Mouse (Mus musculus): ENCODE measurements at regions not wholly inside any gene's neighbourhood (a gene's known extent, or its start where the extent isn't known, plus 50 kb on each side); places are given as distances from the start of the nearest gene placed in this dataset.

GRCm38 (mm10) chr4:56271390-56271789, 468.5 kb upstream of the Gm26657 start:
- DNase-seq (ENCODE audit: low read depth, low spot score): no peak

GRCm38 (mm10) chr4:56264626-56265025, 475.2 kb upstream of the Gm26657 start:
- DNase-seq (ENCODE audit: low read depth, low spot score): no peak

- no peak for DNase-seq (ENCODE audit: low read depth, low spot score)
These were observed 476.0 kb upstream of the Gm26657 start for GRCm38 (mm10) chr4:56263822-56264221.

DNA sequence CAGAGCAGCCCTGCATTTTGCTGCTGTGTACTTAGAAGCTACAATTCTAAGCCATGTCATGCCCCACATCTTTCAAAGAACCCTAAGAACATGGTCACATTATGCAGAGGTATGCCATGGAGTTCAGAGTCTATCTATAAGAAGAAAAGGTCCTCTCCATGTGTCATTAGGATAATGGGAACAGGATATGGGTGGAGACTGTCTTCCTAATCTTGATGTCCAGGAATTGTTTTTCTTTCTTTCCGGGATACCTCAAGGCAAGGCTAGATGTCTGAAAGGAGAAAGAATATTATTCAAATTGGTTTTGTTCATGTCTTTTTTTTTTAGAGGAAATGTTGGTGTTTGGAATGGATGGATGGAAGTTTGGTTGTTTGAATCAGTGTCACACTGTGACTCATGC, 477.3 kb upstream of the Gm26657 start:
- no peak for DNase-seq (ENCODE audit: low read depth, low spot score)

DNA sequence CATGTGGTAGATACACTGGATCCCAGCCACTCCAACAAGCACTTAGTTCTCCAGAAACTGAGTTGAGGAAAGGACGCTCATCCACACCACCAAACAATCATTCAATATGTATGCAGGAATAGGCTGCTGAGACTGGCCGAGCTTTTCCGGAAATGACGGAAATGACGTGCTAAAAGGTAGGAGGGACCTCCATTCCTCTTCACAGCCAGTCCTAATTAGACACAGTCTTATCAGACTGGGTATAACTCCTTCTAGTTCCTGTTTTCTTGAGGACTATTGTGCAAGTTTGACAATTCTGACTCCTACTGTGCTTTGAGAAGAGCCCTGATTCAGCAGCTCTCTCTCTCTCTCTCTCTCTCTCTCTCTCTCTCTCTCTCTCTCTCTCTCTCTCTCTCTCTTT, 477.9 kb upstream of the Gm26657 start:
- DNase-seq (ENCODE audit: low read depth, low spot score): no peak

GRCm38 (mm10) chr4:56252375-56252774, 487.5 kb upstream of the Gm26657 start:
- no peak for DNase-seq (ENCODE audit: low read depth, low spot score)

GRCm38 (mm10) chr4:56251766-56252165, 488.1 kb upstream of the Gm26657 start:
- no peak for DNase-seq (ENCODE audit: low read depth, low spot score)

DNA sequence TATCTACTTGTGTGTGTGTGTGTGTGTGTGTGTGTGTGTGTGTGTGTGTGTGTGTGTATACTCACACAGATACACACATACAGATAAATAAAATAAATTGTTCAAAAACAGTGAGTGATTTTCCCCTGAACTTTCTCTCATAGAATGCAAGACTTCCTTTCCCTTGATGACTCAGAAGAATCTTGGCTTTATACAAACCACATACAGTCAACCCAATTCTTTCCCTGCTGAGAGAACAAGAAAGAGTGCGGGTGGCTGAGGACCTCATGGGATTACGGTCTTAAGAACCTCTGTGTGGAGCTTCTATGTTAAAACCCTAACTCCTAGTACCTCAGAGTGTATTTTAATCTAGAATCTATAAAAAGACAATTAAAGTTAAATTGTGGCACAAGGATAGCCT, 489.3 kb upstream of the Gm26657 start:
- DNase-seq (ENCODE audit: low read depth, low spot score): no peak

GRCm38 (mm10) chr4:56243863-56244262, 496.0 kb upstream of the Gm26657 start:
- no peak for DNase-seq (ENCODE audit: low read depth, low spot score)

DNA sequence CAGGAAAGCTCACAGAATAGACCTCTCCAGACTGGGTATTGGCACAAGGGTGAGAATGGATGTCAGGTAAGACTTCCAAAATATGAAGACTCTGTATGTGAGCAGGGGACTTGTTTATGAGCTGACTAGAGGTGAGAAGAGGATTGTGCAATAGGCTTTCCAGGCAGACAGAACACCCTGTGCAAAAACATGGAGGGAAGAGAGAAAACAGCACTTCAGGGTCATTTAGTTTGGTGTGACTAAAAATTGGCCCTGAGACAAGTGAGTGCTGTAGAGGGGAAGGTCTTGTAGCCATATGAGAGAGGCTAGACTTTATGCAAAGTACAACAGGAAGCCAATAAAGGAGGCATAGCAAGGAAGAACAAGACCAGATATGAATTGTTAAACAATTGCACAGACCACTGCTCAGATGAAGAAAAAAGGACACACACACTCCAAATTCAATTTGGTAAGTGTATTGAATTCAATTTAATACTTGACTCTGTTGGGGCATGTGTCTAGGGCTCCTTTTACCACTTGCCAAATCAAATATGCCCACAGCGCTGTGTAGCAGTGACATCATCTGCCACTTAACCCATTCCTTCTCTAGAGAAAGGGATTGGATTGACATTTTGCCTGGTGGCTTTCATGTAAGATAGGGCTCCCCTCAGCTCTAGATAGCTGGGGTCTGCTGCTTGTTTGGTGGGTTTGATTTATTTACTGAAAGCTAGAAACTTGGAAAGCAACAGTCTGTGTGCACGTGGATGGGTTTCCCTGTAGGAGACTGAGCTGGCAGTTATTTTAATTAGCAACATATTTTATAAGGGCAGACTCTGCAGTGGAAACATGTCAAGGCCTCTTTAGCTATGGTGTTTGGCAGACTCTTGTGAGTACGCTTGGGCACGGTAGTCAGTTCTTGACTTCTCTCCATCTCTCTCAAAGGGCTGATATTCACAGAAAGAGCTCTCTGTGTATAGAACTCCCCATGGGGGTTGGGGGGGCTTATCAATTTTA, 501.1 kb upstream of the Gm26657 start:
- no peak for DNase-seq (ENCODE audit: low read depth, low spot score)

GRCm38 (mm10) chr4:56231414-56231813, 508.5 kb upstream of the Gm26657 start:
- no peak for DNase-seq (ENCODE audit: low read depth, low spot score)

DNA sequence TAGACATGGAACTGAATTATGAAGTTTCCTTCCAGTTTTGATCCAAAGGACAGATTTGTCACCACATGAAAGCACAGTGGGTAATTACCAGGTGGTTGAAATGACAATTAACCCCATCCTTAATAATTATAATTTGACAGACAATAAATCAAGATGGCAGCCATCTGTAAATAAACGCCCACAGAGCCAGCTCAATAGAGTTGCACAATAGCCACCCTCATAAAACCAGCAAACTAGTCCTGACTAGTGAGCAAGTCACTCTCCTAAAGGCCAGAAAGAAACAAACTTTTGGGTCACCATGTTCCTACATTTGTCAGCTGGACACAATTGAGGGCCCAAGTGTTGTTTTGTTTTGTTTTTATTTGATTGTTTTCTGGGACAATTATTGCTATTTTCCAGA, 509.4 kb upstream of the Gm26657 start:
- no peak for DNase-seq (ENCODE audit: low read depth, low spot score)

DNA sequence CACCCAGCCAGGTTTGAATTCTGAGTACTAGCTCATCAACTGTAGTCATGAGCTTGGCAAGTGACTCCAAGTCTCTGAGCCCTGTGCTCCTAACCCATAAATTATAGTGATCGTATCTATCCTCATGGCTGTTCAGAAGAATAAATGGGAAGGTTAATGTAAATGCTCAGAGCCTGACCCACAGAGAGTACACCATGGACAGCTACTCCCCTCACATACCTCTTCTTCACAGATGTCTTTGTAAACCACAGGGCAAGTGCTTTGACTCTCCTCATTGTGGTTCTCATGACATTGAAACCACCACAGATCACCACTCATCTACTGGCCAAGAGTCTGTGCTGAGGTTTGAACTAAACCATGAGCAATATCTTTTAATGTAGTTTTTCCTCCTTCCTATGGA, 513.4 kb upstream of the Gm26657 start:
- DNase-seq (ENCODE audit: low read depth, low spot score): no peak

- no peak for DNase-seq (ENCODE audit: low read depth, low spot score)
These were observed 515.3 kb upstream of the Gm26657 start for GRCm38 (mm10) chr4:56224542-56224941.

DNA sequence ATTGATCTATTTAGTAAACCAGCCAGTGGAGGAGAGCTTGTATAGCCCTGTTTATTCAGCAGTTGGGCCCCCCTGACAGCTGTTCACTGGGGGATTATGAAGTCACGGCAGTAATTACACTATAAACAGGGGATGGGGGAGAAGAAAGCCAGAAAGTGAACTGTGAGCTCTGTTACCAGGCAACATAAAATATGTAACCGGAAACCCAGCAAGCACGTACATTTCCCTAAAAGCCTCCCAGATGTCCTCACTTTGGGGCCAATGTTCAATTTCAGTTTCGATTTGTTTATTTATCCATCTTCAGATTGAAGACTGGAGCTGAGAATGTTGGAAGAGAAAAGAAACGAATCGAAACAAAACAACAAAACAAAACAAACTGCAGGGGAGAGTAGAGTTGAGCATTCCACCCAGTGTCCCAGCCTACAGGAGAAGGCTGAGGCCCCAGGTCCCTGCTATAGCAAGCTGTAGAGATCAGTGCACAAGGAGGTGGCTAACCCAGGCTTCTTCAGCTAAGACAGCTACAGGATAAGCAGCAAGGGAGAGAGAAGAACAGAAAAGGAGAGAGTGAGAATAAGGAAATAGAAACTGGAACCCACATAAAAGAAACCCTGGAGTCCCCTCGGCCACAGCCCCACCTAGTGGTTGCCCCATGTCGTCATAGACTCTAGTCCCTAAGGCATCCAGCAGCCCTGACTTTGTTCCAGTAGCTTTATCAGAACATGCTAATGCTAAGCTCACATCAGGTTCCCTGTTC, 517.7 kb upstream of the Gm26657 start:
- no peak for DNase-seq (ENCODE audit: low read depth, low spot score)

DNA sequence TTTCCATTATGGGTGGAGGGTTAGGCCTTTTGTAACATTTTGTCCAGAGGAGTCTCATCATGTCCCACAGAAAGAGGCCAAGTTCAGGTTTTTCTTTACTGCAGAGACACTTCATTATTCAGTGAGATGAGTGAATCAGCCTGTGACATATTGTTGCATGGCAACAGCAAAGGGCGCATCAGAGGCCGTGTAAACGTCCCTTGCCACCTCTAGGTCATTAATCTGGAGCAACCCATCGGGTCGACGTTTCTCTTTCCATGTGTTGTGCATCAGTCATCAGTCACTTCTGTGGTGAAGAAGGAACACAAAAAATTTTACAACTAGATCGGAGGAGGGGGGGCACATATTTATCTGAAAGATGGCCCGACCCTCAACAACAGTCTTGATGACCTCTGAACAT, 519.3 kb upstream of the Gm26657 start:
- DNase-seq (ENCODE audit: low read depth, low spot score): no peak

GRCm38 (mm10) chr4:56209499-56209898, 530.4 kb upstream of the Gm26657 start:
- DNase-seq (ENCODE audit: low read depth, low spot score): no peak

- DNase-seq (ENCODE audit: low read depth, low spot score): no peak
These were observed 532.1 kb upstream of the Gm26657 start for GRCm38 (mm10) chr4:56207726-56208125.

DNA sequence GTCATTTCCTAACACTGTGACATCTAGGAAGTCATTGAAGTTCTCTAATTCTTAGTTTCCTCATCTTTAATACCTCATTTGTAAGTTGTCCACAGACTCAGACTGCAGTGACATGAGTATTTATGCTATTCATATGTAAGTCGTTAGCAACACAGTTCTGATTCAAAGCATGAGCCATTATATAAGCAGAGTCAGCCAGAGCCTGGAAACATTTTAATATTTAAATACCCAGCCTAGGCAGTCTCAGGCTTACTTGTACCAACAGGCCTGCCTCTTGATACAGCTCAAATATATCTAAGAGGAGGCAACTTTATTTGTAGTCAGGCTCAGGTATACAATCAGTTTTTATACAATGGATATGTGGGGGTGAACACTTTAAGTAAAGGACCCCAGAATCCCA, 534.8 kb upstream of the Gm26657 start:
- no peak for DNase-seq (ENCODE audit: low read depth, low spot score)

DNA sequence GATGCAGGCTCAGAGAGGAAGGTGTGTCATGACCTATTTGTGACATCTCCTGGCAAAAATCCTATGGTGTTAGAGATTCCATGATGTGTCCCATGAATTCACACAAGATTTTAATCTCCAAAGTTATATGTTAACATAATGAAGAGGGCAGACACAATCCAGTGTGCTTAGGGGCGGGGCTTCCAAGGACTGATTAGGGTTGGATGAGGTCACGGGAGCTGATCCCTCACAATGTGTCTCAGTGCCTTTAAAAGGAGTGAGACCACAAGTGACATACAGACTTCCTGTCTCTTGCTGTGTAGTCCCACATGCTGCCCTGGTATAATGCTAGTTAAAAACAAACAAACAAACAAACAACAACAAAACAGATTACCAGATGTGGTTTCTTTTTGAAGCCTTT, 546.5 kb upstream of the Gm26657 start:
- no peak for DNase-seq (ENCODE audit: low read depth, low spot score)

DNA sequence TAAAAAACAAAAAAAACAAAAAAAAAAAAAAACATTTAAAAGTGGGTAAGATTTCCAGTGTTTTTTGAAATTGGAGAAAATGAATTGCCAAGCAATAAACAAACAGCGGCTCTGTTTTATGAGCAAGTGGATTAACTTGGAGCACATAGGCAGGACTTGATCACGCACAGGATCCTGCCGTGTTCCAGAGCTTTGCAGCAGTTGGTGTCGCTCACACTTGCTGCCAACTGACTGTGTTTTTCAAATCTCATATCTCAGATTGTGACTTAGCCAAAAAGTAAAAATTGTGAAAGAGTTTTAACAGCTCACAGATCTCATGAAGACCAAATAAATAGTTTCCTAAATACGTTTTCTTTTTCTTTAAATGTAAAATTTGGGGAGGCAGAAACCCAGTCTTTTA, 547.4 kb upstream of the Gm26657 start:
- no peak for DNase-seq (ENCODE audit: low read depth, low spot score)

DNA sequence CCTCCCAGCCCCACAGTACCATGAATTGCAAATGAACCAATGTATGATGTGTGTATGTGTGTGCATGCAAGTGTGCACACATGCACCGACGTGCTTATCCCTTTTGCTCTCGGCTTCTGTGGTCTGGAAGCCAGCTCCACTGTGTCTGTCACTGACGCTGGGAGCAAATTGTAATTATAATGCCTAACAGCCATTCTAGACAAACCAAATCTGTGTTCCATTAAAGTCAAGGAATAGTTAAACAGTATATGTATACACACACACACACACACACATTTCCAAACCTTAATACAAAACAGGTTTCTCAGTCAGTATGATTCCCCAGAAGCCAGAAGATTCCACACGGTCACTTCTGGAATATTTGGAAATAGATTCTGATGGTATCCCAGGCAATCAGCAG, 560.3 kb upstream of the Gm26657 start:
- no peak for DNase-seq (ENCODE audit: low read depth, low spot score)
